Mouse (Mus musculus) bone marrow, adult 2 months (tissue): ENCODE measurements around the gene Shisal1.

Experiments used
- CTCF ChIP-seq: fragments of 200-500 bp; IDR thresholded peaks from 2 replicates; pipeline ENCODE4 v1.5.1; 2011; ENCODE audit warnings: low read length, control low read depth; ENCODE audit not compliant: control insufficient read depth, insufficient read depth
- POLR2A ChIP-seq: fragments of 200-500 bp; IDR thresholded peaks from 2 replicates; pipeline ENCODE4 v1.6.1; 2011; ENCODE audit warnings: low read depth, mild to moderate bottlenecking, control low read depth, low read length, borderline replicate concordance; ENCODE audit not compliant: control insufficient read depth

- TF ChIP-seq CTCF (no peak), POLR2A (no peak)
Measured at GRCm38 (mm10) chr15:84367402-84367801, 79.5 kb downstream of the Shisal1 start.
